Mouse (Mus musculus) left cerebral cortex, postnatal 10 days (tissue): ENCODE data around the gene Fpgt. TPM values are rescaled to one million over a fixed set of nuclear protein-coding genes. Genes with fewer than 3 reads are reported as not detected.

Experiments used
- DNase-seq, 2 experiments: peaks; one replicate each; pipeline ENCODE4 v3.0.0; 2021 to 2022; ENCODE audit warnings: low spot score in 2 of 2, mixed read lengths in 1 of 2; ENCODE audit errors: extremely low spot score in 1 of 2
- intact Hi-C: fragments of 180-260 bp; cut with DNase I; formaldehyde crosslinking; loops from one replicate; pipeline ENCODE4 v1.15.1; 2025
- total RNA-seq, 2 experiments: library from RNA; stranded (reverse); gene quantifications; 2 replicates each; pipeline ENCODE4 v1.2.3; 2021

Gene Fpgt
- 10 to 100 TPM; 22.9 to 25.1 TPM for total RNA-seq

DNA sequence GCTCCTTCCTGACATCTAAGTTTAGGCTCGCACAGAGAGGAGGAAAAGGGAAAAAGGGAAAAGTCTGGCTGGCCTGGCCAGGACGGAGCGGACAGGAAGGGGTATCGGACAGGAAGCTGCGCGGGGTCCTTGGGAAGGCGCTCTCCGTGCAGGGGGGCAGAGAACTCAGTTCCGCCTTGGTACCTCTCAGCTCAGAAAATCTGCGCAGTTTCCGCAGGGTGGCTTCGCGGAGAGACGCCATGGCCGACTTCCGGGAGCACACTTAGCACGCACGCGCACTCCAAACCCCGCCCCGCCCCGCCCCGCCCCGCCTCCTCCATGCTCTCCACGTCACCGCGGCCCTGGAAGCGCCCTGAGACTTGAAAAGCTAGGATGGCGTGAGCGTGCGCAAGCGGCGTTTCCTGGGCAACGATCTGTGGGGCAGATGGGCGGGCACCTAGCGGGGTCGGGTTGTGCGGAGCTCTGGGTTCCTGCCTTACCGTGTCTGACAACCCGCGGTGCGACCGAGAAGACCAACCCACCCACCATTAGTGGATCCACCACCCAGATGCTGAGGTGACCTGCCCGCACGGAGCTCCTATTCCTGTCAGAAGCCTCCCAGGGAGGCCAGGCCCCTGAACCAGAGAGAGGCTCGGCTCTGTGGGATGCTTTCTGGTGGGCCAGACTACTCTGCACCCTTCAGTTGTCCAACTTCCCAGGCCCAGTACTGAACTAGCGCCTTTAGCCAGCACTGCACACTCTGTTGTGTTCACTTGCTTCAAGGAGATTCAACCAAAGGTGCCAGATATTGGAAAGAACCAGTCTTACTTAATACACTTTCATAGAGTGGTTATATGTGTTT lies at the start of gene Fpgt, which contains the start of gene Lrriq3:
Gene Fpgt (minus strand): TSS at position 288 of the 841 bp plus-strand sequence.
Gene Lrriq3 (plus strand): TSS at position 319 of the 841 bp plus-strand sequence.
- DNase-seq: peak; percentile 92 to 96
- intact Hi-C loops: loop anchor here (10.0 kb wide), 2 partner anchors 279 to 439 kb away; no protein-coding TSS in a partner anchor

GRCm38 (mm10) chr3:155141047-155141446 lies 47.8 kb upstream of the Fpgt start:
- no peak for DNase-seq
- intact Hi-C loops: no loop called here

- intact Hi-C loops: no loop called here
- no peak for DNase-seq
Measured at GRCm38 (mm10) chr3:155137737-155138136, 44.5 kb upstream of the Fpgt start.

- intact Hi-C loops: no loop called here
- DNase-seq: no peak
Measured at GRCm38 (mm10) chr3:155105957-155106356, 12.8 kb upstream of the Fpgt start.

GRCm38 (mm10) chr3:155099266-155099665 lies 6.1 kb upstream of the Fpgt start:
- intact Hi-C loops: loop anchor here (10.0 kb wide), 2 partner anchors 284 to 444 kb away; no protein-coding TSS in a partner anchor
- no peak for DNase-seq

GRCm38 (mm10) chr3:155092081-155092480 lies 1.1 kb downstream of the Fpgt start:
- DNase-seq: no peak
- intact Hi-C loops: loop anchor here (10.0 kb wide), 2 partner anchors 277 to 437 kb away; no protein-coding TSS in a partner anchor

DNA sequence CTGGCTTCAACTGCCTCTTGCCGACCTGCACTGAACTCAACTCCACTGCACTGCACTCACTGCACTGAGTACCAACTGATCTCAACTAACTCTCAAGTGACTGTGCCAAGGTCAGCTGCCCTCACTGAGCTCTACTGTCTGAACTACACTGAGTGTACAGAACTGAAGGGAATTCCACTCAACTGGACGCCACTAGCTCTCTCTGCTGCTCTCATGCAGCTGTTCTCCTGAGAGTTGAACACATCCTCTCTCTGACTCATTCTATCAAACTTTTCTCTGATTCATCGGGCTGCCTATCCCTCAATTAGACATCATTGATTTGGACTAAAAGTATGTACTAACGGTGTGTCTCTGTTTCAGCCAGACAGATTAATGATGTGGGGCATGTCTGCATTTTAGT lies 15.3 kb downstream of the Fpgt start:
- intact Hi-C loops: no loop called here
- DNase-seq: no peak

- DNase-seq: no peak
- intact Hi-C loops: no loop called here
Measured at GRCm38 (mm10) chr3:155059449-155059822, 33.8 kb downstream of the Fpgt start.

DNA sequence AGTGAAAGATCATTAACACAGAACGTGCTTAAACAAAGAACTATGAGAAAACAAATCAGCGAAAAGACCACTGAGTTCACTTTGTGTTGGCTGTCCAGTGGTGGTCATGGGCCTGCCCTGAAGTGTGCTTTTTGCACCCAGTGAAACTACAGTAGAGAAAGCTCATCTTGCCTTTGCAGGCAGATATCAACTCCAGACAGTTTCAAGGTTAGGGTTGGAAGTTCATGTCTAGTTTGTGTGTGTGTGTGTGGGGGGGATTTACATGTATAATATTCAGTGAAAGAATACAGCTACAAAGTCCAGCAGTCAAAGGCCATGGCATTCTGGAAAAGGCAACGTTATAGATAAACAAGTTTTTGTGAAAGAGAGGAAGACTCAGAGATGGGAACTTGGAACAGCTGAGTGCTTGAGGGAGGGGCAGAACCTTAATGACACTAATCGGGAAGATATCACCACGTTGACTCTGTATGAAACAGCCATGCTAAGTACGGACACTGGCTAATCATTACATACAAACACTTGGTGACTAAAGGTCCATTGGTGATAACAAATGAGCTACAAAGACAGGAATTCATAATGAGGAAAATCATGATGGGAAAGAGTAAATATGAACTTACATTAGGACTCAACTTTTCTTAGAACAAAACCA lies 34.3 kb downstream of the Fpgt start:
- no peak for DNase-seq

DNA sequence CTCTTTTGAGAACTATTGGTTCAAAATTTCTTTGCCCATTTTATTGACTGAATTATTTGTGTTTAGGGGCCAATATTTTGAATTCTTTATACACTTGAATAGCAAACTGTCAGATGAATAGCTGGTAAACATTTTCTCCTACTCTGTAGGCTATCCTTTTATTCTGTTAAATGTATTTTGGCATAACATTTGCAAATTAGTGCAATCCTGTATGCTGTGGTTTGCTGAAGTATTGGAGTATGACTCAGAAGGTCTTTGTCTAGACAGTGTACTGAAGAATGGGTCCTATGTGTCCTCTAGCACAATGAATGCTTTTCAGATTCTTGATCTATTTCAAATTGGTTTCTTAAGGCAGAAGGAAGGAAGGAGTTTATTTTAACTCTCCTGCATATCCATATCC lies 35.6 kb downstream of the Fpgt start:
- intact Hi-C loops: no loop called here
- no peak for DNase-seq

More for the DNA sequence above, 34.3 kb downstream of the Fpgt start:
- intact Hi-C loops: no loop called here

- no peak for DNase-seq
- intact Hi-C loops: no loop called here
Measured at GRCm38 (mm10) chr3:155056606-155057005, 36.6 kb downstream of the Fpgt start.

- intact Hi-C loops: no loop called here
- DNase-seq: no peak
Measured at GRCm38 (mm10) chr3:155055231-155055916, 37.8 kb downstream of the Fpgt start, which contains the start of gene Tnni3k. Gene Tnni3k (minus strand): TSS chr3:155055407.

GRCm38 (mm10) chr3:155053189-155053588 lies 40.0 kb downstream of the Fpgt start:
- DNase-seq: no peak
- intact Hi-C loops: no loop called here

GRCm38 (mm10) chr3:155052021-155052420 lies 41.2 kb downstream of the Fpgt start:
- no peak for DNase-seq
- intact Hi-C loops: no loop called here

GRCm38 (mm10) chr3:155039012-155039836 lies 54.0 kb downstream of the Fpgt start:
- no peak for DNase-seq
- intact Hi-C loops: no loop called here
